Mouse (Mus musculus) brain, embryonic 18.5 days (tissue): Measurements from ENCODE around the gene Fam43a.

ENCODE experiments used
- DNase-seq: peaks from one replicate; pipeline ENCODE4 v3.0.0-alpha.2; 2012; ENCODE audit warnings: low read depth, low spot score

Gene Fam43a

DNA sequence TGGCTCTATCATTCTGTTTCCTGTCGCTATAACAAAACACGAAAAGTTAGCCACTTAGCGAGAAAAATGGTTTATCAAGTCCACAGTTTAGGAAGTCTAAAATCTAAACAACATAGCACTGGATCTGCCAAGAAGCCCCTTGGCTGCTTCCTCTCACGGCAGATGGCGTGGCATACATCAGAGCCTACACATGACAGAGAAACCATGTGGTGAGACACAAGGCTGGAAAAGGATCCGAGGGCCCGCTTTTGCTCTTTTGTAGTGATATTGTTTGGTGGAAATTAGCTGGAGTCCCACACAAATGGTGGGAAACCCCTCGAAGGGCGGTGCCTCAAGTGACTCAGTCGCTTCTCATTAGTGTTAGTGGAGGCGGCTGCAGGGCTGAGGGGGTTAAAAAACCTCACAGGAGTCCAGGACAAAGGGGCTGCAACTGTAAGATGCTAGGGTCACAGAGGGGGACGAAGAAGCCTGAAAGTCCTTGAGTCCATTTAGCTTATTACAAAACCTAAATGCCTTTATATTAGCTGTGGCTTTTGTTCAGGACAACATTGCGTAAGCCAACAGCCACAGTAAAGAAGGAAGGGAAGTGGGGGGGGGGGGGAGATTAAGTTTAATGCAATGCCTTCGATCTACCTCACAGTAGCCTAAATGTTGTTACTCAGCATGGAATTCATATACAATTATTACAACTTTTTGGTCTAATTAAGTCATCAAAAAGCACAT lies 3.5 kb upstream of the Fam43a start:
- DNase-seq, result peak; percentile 69

DNA sequence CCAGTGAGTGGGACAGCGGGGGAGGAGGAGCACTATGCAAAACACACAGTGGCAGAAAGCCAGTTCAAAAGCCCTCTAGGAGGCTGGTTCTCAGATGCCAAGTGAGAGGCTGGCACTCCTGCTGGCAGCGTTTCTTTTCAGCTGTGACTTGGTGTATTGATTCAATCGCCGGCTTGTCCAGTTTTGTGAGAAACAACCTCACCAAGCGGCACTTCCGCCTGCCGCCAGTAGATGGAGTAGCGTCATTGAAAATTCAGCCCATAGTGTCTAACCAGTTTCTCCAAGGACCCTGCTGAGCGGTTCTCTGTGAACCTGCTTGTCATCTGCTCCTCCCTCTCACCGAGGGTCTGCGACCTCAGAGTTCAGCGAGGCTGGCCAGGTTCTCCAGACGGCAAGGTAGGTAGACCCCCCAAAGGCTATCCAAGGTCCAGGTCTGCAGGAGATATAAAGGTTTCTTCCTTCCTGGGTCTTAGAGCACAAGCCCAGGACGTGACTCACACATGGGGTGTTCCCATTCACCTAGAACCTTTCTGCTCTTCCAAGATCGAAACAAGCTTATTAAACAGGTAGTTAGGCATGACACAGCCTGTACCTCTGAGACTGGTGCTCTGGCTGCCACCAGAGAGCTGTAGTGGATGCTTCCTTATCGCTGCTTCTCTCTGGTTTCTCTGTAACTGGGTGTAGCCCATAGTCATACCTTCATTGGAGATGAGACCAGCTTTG lies 2.4 kb upstream of the Fam43a start:
- peak; percentile 72 for DNase-seq

DNA sequence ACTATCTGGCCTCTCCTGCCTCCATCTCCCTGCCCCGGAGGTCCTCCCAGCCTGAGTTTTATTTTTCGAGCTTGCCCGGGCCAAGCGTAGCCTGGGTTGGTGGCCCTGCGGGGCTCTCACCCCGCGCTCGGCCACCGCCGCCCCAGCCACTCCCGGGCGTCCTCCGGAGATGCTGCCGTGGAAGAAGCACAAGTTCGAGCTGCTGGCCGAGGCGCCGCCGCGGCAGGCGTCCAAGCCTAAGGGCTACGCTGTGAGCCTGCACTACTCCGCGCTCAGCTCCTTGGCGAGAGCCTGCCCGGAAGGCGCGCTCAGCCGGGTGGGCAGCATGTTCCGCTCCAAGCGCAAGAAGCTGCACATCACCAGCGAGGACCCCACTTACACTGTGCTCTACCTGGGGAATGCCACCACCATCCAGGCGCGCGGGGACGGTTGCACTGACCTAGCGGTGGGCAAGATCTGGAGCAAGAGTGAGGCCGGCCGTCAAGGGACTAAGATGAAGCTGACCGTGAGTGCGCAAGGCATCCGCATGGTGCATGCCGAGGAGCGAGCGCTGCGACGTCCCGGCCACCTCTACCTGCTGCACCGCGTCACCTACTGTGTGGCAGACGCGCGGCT lies 1.0 kb downstream of the Fam43a start:
- DNase-seq, result no peak

DNA sequence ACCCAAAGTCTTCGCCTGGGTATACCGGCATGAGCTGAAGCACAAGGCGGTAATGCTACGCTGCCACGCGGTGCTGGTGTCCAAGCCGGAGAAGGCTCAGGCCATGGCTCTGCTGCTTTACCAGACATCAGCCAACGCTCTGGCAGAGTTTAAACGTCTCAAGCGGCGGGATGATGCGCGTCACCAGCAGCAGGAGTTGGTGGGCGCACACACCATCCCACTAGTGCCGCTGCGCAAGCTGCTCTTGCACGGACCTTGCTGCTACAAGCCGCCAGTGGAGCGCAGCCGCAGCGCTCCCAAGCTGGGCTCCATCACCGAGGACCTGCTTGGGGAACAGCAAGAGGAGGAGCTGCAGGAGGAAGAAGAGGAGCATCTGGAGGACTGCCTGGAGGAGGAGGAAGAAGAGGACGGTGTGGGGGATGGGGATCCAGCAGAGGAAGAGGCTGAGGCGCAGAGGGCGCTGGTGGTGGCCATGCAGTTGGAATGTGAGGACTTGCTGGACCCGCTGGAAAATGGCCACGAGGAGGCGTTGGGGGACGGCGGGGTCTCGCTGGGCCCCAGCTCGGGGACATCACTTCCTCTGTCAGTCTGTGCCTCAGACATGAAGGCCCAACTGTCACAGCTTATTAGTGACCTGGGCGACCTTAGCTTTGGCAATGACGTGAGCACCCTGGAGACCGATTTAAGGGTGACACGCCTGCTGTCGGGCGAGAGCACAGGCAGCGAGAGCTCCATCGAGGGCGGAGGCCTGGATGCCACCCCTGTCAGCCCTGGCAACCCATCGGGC lies 1.7 kb downstream of the Fam43a start:
- no peak for DNase-seq

DNA sequence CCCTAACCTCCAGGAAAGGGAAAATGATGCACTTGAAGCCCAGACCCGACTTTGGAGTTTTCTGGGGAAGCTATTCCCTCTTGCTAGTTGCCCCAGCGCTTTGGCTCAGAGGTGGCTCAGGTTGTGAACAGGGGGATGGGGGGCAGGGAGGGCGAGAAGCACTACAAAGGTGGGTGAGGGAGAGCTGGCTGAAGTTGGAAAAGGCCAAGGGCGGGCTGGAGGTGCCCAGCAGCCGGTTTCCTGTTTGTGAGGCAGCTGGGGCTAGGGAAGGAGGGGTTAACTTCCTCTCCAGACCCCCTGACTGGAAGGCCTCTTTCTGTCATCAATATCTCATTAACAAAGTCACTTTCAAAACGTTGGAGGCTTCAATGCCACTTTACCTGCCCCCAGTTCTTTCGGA lies 2.4 kb downstream of the Fam43a start:
- DNase-seq, result no peak

DNA sequence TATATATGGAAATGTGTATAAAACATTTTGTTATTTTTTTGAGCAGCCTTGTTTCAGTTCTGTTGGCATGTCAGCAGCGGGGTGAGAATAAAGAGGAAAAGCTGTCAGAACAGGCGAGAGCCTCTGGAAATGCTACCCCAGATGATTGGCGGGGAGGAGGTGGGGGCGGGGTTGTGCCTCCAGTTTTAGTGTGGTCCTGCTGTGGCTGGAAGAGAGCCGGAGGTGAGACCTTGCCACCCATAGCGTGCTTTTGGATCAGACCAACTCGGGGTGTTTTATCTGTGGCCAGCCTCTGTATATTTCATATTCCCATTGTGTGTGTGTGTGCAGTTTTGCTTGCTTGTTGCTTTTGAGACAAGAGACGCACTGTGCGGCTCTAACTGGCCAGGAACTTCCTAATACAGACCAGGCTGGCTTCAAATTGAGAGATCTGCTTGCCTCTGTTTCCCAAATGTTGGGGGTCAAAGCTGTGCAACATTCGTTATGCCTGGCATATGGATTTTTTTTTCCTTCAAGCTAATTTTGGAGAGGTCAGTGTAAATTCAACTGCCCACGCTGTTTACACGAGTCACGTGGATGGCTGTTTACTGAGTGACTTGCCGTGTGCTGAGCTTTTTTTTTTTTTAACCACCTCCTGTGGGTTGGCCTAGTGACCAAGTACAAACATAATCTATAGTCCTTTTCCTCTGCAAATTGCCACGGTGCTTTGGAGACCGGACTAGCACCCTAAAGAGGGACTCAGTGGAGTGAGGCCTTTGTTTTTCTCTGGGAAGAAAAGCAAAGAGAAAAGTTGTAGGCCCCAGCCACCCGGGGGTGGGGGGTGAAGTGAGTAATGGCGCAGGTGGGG lies 3.4 kb downstream of the Fam43a start:
- DNase-seq, result no peak

DNA sequence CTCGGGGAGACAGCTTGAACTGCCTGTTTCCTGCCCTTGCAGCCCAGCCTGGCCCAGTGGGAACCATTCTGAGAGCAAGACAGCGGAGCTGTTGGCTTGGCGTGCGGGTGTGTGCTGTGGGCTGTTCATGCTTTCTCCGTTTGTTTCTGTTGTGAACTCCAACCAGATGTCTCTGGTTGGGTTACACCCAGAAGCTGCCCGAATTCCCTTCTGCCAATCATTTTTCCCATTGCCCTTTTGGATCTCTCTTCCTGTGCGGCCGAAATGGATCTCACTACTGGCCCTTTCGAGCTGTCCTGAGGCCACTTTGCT lies 4.0 kb downstream of the Fam43a start:
- DNase-seq, result no peak

DNA sequence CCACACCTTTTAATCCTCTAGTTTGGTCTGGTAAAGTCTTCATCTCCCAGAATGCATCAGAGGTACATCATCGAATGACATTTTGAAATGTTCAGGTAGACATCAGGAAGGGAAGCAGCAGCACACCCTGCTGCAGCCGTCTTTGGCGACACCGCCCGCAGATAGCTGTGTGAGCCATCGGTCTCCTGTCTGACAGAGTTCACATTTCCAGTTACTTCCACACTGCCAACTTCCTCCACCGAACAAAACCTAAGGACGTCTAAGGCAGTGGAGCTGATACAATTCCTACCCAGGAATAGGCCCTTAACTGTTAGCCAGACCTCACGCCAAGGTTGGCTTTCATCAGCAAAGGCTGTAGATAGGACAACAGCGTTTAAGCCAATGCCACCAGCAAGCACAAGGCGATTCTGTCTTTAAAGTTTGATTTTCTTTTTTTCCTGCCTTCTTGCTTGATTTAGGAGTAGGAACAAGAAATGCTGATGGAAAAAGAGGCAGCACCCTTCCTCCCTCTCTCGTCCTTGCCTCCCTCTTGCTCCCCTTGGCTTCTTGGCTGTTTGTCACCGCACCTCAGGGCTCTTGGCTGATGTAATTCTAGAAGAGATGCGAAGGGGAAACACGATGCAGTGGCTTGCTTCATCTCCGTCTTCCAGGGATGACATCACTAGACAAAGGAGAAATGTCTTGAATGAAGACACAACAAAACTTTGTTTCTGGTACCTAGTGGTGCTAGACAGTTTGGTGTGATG lies 4.7 kb downstream of the Fam43a start:
- DNase-seq, result no peak

DNA sequence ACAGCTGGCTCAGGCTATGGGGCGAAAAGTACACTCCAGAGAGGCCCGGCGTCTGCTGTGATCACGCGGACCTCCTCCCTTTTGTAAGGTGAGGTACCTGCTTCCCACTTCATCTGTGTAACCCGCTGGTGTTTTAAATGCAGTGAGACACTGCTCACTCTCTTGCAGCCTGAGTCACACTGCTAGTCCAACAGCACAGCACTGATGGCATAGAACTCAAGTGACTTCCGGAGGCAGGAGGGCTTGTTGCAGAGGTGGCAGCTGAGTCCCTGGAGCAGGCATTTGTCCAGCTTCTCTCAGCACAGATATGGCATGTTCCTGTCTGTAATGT lies 5.2 kb downstream of the Fam43a start:
- DNase-seq, result no peak

DNA sequence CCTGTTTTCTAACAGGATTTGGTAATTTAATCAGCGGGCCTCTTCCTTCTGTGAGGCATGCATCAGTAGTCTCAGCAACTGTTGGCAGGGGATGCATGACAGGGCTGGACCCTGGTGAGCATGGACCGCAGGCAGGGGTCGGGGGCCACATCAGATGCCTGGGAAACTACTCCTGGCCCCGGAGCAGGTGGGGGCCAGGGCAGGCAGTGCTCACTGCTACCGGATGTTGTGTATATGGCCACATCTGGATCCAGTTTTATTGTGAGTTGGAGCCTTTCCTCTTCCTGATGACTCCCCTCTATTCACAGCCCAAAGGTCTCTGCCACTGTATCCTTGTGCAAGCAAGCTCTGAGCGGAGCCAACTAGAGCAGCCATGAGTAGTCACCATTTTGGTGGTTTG lies 6.0 kb downstream of the Fam43a start:
- DNase-seq, result no peak

DNA sequence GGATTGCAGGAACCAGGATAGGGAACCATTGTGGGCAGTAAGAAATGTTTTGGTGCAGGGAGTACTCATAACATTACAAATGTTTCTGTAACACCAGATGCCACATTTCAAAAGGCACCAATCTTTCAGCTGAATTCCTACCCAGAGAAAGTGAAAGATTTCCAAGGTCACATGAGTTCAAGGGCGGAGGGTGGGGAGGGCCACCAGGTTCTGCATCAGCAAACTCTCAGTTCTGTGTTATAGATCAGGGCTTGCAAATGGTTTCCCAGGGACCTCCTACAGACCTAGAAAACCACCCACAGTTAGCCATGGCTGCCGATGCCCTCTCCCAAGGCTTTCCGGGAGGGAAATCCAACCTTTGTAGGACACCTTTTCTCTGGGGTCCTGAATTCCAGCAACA lies 8.3 kb downstream of the Fam43a start:
- no peak for DNase-seq

DNA sequence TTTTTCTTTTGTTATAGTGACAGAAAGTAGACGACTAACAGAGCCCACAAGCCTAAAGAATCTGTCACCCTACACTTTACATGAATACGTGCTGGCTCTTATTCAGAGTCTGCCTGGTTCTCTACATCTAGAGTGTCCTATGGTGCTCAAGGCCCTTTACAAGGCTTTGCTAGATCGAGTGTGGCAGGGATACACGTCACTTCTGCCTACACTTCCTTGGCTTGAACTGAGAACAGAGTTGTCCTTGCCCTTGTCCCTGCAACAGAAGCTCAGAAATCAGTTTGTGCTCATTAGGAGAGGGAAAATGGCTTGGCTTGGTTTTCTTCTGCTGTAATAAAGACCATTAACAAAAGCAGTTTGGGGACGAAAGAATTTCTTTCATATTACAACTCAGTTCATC lies 11.8 kb downstream of the Fam43a start:
- DNase-seq, result no peak

DNA sequence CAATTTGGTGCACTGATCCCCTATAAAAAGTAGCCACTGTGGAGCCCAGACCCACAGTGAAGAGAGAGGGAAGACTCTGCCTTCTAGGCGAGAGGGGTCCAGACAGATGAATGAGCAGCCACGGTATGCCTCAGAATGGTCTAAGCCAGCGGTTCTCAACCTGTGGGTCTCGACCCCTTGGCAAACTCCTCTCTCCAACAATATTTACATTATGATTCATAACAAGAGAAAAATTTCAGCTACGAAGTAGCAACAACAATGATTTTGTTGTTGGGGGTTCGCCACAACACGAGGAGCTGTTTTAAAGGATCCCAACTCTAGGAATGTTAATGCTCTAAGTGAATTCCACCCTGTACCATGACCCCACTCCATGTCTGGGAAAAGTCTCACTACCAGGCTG lies 13.6 kb downstream of the Fam43a start:
- DNase-seq, result no peak

DNA sequence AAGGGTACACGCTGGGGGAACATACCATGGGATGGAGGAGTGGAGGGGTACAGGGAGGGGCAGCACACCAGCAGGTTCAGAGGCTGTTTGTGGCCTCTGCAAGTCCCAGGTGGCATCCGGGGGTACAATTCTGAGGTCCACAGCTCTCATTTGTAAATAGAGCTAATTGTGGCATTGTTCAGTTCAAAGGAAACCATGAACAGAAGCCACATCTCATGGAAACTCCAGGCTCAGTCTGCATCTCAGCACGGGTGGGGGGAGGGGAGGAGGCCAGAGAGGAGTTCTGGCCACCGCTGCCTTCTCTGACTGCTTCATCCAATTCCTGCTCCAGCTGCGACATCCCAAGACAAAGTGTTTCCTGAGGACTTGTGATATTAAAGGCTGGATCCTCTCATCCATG lies 14.6 kb downstream of the Fam43a start:
- no peak for DNase-seq

DNA sequence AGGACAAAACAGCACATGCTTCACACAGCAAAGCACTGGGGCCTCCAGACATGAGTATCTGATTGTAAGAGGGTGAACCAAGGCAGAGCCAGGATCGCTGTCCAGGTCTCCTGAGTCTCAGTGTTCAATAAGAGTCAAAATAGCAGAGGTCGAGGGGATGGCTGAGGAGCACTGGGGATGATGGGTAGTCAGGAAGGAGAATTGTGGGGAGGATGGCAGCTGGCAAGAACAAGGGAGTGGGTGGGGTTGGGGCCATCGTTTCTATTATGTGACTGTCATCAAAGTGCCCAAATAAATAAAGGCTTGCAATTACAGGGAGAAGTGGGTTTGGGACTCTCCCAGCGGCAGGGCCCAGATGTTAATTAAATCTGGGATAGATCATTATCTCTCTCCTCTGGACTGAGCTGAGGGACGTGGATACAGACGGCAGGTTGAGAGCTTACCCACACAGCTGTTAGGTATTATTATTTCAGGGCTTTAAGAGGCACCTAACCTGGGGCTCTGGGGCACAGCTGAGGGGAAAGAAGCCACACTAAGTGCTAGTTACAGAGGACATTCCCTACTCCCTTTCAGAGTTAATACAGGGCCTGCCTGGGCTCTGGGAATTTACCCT lies 15.3 kb downstream of the Fam43a start:
- no peak for DNase-seq

DNA sequence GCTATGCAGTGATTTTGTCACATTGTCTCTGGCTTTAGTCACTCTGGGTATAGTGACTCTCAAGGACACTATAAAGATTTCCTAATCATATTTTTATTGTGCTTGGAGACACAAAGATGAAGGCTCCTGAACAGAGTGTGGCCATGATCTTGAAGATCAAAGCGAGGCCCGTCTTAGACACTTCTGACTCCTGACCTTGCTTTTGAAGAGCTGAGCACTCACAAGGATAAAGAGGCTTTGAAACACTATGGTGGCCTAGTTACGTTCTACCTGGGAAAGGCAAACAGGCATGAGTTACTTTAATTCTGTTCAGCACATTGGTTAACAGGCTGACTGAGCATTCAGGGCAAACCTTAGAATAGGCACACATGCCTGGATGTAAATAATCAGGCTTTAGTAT lies 16.8 kb downstream of the Fam43a start:
- DNase-seq, result no peak

DNA sequence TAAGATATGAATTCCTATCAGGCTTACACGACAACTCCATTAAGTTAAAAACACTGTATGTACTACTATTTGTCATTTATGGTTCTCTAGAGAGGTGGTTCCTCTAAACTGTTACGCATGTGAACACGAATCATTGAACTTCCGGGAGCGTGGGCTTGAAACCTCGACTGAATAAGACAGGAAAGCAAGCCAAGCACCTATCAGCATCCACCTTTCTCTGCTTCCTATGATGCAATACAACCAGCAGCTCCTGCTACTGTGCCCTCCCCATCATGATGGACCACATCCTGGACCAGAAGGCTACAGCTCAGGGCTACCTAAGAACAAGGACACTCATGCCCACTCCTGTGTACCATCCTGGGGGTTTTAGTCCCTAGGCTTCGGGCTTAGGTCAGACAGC lies 24.1 kb downstream of the Fam43a start:
- no peak for DNase-seq

DNA sequence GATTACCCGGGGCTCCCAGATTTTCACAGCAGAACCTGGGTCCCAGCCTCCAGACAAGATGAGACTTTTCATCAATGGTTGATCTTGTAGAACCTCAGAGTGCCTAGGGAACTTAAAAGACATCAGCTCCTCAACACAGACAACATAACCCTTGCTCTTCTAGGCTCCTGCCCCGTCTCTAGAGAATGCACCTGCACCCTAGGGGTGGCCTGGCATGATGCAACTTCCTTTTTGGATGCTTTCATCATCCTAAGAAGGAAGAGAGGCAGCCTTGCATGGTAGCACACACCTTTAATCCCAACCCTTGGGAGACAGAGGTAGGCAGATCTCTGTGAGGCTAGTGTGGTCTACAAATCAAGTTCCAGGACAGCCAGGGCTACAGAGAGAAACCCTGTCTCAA lies 25.1 kb downstream of the Fam43a start:
- DNase-seq, result no peak

DNA sequence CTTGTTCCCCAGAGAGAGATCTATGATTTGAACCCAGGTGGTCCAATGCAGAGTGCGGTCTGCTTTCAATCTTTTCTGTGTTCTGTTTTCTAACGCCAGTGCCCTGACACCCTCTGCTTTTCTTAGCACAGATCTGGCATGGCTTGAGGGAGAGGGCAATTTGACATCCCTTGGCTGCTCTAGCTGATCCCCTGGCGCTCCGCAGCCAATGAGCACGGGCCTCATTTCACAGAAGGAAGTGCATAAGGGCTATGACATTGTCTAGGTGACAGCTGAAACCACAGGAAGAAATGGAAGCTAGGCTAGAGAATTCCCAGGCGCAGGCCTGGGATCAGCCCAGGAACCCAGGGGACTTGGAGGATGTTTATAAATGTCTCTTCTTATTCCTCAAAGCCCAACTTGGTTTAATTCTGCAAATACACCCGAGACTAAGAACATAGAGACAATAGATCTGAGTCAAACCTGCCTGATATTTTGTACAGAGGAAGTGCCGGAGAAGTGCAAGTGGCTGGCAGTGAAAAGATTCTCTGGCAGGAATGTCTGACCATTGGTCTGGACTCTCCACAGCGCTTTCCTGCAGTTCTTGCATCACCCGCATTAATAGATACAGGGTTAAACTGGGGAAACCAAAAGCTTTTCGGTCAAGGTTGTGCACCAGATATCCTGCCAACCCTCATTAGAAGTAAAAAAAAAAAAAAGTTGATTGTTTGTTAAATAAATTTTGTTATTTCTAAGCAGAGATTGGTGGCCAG lies 28.2 kb downstream of the Fam43a start:
- DNase-seq, result no peak

DNA sequence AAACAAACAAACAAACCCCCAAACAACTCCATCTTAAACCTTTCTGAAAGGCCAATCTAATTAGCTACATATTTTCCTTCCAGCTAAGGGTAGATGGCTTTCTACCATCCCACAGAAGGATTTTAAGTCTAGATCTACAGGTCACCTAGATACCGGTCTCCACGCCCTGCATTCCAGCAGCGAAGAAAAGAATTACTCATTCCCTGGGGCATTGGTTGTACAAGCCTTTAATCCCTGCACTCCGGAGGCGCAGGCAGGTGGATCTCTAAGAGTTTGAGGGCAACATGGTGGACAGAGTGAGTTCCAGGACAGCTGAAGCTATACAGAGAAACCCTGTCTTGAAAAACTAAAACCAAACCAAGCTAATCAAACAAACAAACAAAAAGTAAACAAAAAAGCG lies 28.9 kb downstream of the Fam43a start:
- DNase-seq, result no peak
